Mouse (Mus musculus): ENCODE data around the gene Ccdc85b. TPM values are rescaled to one million over a fixed set of nuclear protein-coding genes. Genes with fewer than 3 reads are reported as not detected.
"Not testable (repeated sequence)": the region's sequence is repeated elsewhere in the genome, so short reads cannot be mapped to it uniquely, and the experiment has no call there.

Gene Ccdc85b
- polyA plus RNA-seq, 1 experiment from 2014 or later = 0.97 TPM

DNA sequence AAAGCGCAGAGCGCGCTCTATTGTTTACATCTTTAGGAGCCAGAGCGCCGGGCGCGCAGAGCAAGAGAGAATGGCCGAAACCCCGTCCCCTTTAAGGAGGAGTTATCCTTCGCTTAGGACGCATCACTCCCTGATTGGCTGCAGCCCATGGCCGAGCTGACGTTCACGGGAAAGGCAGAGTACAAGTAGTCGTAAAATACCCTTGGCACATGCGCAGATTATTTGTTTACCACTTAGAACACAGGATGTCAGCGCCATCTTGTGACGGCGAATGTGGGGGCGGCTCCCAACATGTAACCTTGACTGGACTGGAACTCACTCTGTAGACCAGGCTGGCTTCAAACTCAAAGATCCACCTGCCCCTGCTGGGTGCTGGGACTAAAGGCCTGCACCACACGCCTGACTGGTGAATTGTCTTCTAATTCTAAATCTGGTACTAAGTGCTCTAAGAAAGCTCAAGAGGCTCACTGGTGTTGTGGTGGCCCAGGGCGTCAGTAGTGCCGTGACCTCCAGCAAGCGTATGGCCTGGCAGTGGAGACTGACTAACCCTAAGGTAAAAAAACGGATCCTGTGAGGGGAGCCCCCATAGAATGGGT, 51.1 kb downstream of the Ccdc85b start:
- H3K4me1 ChIP-seq (ENCODE audit: control insufficient read depth, low read depth, low read length) = peaks cover 19% of the 10 kb centered on the region
- H3K27ac ChIP-seq (ENCODE audit: low read length) = peak overlapping the region; percentile 96
- H3K9me3 ChIP-seq (replicated peaks; ENCODE audit: control insufficient read depth, low read length); H3K27me3 ChIP-seq (ENCODE audit: control insufficient read depth, insufficient read depth, low read depth, low read length); H3K36me3 ChIP-seq (ENCODE audit: control insufficient read depth, insufficient read depth): not testable (repeated sequence)
- peak; percentile 81 for ATAC-seq (ENCODE audit: low read depth)
- H3K4me3 ChIP-seq (ENCODE audit: low read depth, low read length) = peak overlapping the region; percentile 69
- 7% methylated on average over 21 of the region's 25 CpGs for WGBS (ENCODE audit: insufficient replicate concordance)
- peak overlapping the region; percentile 82 for H3K9ac ChIP-seq (ENCODE audit: low read depth, low read length)
- H3K4me2 ChIP-seq (ENCODE audit: low read depth, low read length) = peak overlapping the region; percentile 76

DNA sequence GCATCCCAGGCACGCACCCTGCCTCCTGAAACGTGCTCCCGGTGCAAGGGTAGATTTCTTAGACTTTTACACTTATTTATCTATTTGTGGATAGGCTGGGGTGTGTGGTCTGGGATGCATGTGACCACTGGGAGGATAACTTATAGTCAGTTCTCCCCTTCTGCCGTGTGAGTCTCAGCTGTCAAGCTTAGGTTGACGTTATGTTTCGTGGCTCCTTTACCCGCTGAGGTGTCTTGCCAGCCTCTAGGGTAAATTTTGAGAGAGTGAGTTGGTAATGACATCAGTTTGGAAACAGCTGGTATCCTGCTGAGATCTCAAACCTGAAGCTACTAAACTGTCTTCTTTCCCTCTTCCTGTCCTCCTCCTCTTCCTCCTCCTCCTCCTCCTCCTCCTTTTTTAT, 51.8 kb downstream of the Ccdc85b start:
- ATAC-seq (ENCODE audit: low read depth) = no peak
- H3K4me1 ChIP-seq (ENCODE audit: control insufficient read depth, low read depth, low read length) = peaks cover 19% of the 10 kb centered on the region
- WGBS (ENCODE audit: insufficient replicate concordance) = 14% methylated on average over 7 of the region's 7 CpGs

More for the DNA sequence above, 51.8 kb downstream of the Ccdc85b start:
- H3K9ac ChIP-seq (ENCODE audit: low read depth, low read length) = peak overlapping the region; percentile 68
- no peaks in the 10 kb centered on the region for H3K27me3 ChIP-seq (ENCODE audit: control insufficient read depth, insufficient read depth, low read depth, low read length)
- peak overlapping the region; percentile 75 for H3K4me2 ChIP-seq (ENCODE audit: low read depth, low read length)
- H3K9me3 ChIP-seq (replicated peaks; ENCODE audit: control insufficient read depth, low read length) = no peaks in the 10 kb centered on the region
- H3K4me3 ChIP-seq (ENCODE audit: low read depth, low read length) = peak overlapping the region; percentile 65
- H3K36me3 ChIP-seq (ENCODE audit: control insufficient read depth, insufficient read depth) = no peaks in the 10 kb centered on the region
- H3K27ac ChIP-seq (ENCODE audit: low read length) = peak overlapping the region; percentile 84

Other genes with a start within 250 kb of the Ccdc85b start
- gene Pacs1, start 184.8 kb downstream of the Ccdc85b start, polyA plus RNA-seq (2015; fragmentation: Nextera tagmentation; extraction: Ambion mirVana) = 6.8 and 8.1 TPM in 2 replicates
- 103 TPM in 2 replicates for gene Sf3b2, start 162.4 kb downstream of the Ccdc85b start, polyA plus RNA-seq (2015; fragmentation: Nextera tagmentation; extraction: Ambion mirVana)
- 0.08 TPM in 1 of 2 replicates, not detected in the other for gene Gal3st3, start 159.6 kb downstream of the Ccdc85b start, polyA plus RNA-seq (2015; fragmentation: Nextera tagmentation; extraction: Ambion mirVana)
- not detected in 2 replicates for gene Catsper1, start 122.2 kb downstream of the Ccdc85b start, polyA plus RNA-seq (2015; fragmentation: Nextera tagmentation; extraction: Ambion mirVana)
- 0.57 TPM in 1 of 2 replicates, not detected in the other for gene Cst6, start 108.3 kb downstream of the Ccdc85b start, polyA plus RNA-seq (2015; fragmentation: Nextera tagmentation; extraction: Ambion mirVana)
- gene Eif1ad, start 91.2 kb downstream of the Ccdc85b start, polyA plus RNA-seq (2015; fragmentation: Nextera tagmentation; extraction: Ambion mirVana) = 22.4 and 23.5 TPM in 2 replicates
- 189 and 214 TPM in 2 replicates for gene Banf1, start 90.7 kb downstream of the Ccdc85b start, polyA plus RNA-seq (2015; fragmentation: Nextera tagmentation; extraction: Ambion mirVana)
- gene Sart1, start 69.2 kb downstream of the Ccdc85b start, polyA plus RNA-seq (2015; fragmentation: Nextera tagmentation; extraction: Ambion mirVana) = 23.8 and 25.8 TPM in 2 replicates
- gene Tsga10ip, start 55.4 kb downstream of the Ccdc85b start, polyA plus RNA-seq (2015; fragmentation: Nextera tagmentation; extraction: Ambion mirVana) = 0.05 and 0.26 TPM in 2 replicates
- 61.4 and 64.5 TPM in 2 replicates for gene Drap1, start 32.9 kb downstream of the Ccdc85b start, polyA plus RNA-seq (2015; fragmentation: Nextera tagmentation; extraction: Ambion mirVana)
- gene AI837181, start 32.8 kb downstream of the Ccdc85b start, polyA plus RNA-seq (2015; fragmentation: Nextera tagmentation; extraction: Ambion mirVana) = 6.1 and 7.1 TPM in 2 replicates
- gene Fosl1, start 10.3 kb downstream of the Ccdc85b start, polyA plus RNA-seq (2015; fragmentation: Nextera tagmentation; extraction: Ambion mirVana) = not detected in 2 replicates
- gene Fibp, start 2.7 kb upstream of the Ccdc85b start, polyA plus RNA-seq (2015; fragmentation: Nextera tagmentation; extraction: Ambion mirVana) = 25.9 and 27.2 TPM in 2 replicates
- 0.36 and 0.58 TPM in 2 replicates for gene Ctsw, start 10.6 kb upstream of the Ccdc85b start, polyA plus RNA-seq (2015; fragmentation: Nextera tagmentation; extraction: Ambion mirVana)
- gene Efemp2, start 16.1 kb upstream of the Ccdc85b start, polyA plus RNA-seq (2015; fragmentation: Nextera tagmentation; extraction: Ambion mirVana) = 13.5 and 15.8 TPM in 2 replicates
- gene Mus81, start 30.5 kb upstream of the Ccdc85b start, polyA plus RNA-seq (2015; fragmentation: Nextera tagmentation; extraction: Ambion mirVana) = 12.7 and 15.6 TPM in 2 replicates
- 930 and 955 TPM in 2 replicates for gene Cfl1, start 32.6 kb upstream of the Ccdc85b start, polyA plus RNA-seq (2015; fragmentation: Nextera tagmentation; extraction: Ambion mirVana)
- 0.09 and 0.14 TPM in 2 replicates for gene 1700020D05Rik, start 45.9 kb upstream of the Ccdc85b start, polyA plus RNA-seq (2015; fragmentation: Nextera tagmentation; extraction: Ambion mirVana)
- gene Snx32, start 52.6 kb upstream of the Ccdc85b start, polyA plus RNA-seq (2015; fragmentation: Nextera tagmentation; extraction: Ambion mirVana) = 5.7 and 7.2 TPM in 2 replicates
- gene Ovol1, start 102.8 kb upstream of the Ccdc85b start, polyA plus RNA-seq (2015; fragmentation: Nextera tagmentation; extraction: Ambion mirVana) = 0.04 and 0.31 TPM in 2 replicates
- 3.5 and 4.4 TPM in 2 replicates for gene Ap5b1, start 110.1 kb upstream of the Ccdc85b start, polyA plus RNA-seq (2015; fragmentation: Nextera tagmentation; extraction: Ambion mirVana)
- 92.2 and 115 TPM in 2 replicates for gene Rnaseh2c, start 144.0 kb upstream of the Ccdc85b start, polyA plus RNA-seq (2015; fragmentation: Nextera tagmentation; extraction: Ambion mirVana)
- 15.9 and 16.4 TPM in 2 replicates for gene Kat5, start 152.3 kb upstream of the Ccdc85b start, polyA plus RNA-seq (2015; fragmentation: Nextera tagmentation; extraction: Ambion mirVana)
- gene Rela, start 179.6 kb upstream of the Ccdc85b start, polyA plus RNA-seq (2015; fragmentation: Nextera tagmentation; extraction: Ambion mirVana) = 21.6 and 23.6 TPM in 2 replicates
- gene Sipa1, start 205.8 kb upstream of the Ccdc85b start, polyA plus RNA-seq (2015; fragmentation: Nextera tagmentation; extraction: Ambion mirVana) = 19.7 and 22.3 TPM in 2 replicates
- gene Map3k11, start 230.8 kb upstream of the Ccdc85b start, polyA plus RNA-seq (2015; fragmentation: Nextera tagmentation; extraction: Ambion mirVana) = 12.9 and 15.2 TPM in 2 replicates
- gene Pcnx3, start 231.0 kb upstream of the Ccdc85b start, polyA plus RNA-seq (2015; fragmentation: Nextera tagmentation; extraction: Ambion mirVana) = 8.2 and 9.7 TPM in 2 replicates
- gene Kcnk7, start 246.5 kb upstream of the Ccdc85b start, polyA plus RNA-seq (2015; fragmentation: Nextera tagmentation; extraction: Ambion mirVana) = 0.14 TPM in 2 replicates